Mouse (Mus musculus) liver, adult (tissue): ENCODE measurements around the gene Tha1.

Experiments used
- GATA4 ChIP-seq: IDR thresholded peaks from 2 replicates; pipeline ENCODE4 v1.6.1; 2014; ENCODE audit warnings: mild to moderate bottlenecking, low read length; ENCODE audit not compliant: insufficient replicate concordance

Gene Tha1

DNA sequence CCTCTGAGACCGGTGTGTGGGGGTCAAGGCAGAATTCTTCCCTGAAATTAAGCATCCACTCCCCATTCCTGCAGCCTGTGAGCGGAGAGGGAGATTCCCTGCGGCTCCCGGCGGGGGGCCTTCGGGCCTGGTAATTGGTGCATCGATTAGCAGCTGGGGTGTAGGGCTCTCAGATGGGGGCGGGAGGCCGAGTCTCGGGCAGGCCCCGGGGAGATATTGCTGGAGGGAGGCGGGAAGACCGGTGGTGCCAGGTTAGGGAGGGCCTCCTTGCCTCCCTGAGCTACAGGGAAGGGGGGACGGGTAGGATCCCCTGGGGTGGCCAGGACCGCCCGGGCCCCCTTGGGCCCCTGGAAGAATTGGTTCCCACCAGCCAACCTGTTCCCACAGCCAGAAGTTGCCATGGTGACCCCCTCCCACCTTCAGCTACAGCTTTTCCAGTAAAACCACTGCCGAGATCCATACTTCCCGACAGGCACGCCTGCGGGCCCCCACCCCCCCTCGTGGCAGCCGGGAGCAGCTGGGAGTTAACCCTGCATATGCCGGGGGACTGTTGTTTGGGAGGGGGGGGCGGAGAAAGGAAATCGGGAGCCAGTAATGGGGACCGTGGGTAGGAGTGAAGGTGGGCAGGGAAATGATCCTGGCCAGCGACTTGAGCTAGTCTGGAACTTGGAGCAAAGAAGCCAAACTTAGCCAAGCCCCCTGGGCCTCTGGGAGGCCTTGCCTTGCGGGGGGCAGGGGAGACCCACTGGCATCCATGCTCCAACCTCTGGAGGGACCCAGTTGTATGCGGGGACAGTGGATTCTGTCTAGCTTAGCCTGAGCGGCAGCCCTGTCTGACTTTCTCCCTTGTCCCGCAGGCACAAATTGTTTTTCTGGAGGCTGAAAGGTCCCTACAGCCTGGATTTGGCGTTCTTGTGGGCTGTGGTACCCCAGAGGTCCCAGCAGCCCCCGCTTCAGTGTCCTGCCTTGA, 15.9 kb upstream of the Tha1 start:
- TF ChIP-seq GATA4 = no peak

DNA sequence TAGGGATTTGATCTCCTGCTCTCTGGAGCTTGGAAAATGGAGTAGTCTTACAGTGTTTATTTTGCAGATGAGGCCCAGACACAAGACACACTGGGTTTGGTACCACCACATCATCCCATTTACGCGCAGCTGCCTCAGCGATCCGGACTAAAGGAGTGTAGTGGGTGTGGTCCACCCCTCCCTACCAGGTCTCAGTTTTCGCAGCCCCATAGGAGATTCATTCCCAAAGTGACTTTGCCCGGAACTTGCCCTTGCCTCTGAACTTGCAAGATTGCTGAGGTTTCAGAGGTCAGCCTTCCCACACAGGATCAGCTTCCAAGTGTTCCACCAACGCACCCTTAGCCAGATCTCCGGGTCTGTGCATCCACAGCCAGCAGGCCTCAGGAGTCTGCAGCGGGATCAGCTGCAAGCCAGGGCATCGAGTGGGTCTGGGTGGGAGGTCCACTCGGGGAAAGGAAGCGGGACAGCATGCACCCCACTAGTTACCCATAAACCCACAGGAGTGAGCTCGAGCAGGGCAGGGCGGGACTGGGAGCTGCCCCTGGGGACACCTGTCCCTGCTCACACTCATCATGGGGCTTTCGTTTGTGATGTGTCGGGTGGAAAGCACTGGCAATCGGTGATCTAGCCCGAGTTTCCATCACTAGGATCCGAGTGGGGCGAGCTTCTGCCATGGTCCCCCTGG, 15.0 kb upstream of the Tha1 start:
- no peak for TF ChIP-seq GATA4

DNA sequence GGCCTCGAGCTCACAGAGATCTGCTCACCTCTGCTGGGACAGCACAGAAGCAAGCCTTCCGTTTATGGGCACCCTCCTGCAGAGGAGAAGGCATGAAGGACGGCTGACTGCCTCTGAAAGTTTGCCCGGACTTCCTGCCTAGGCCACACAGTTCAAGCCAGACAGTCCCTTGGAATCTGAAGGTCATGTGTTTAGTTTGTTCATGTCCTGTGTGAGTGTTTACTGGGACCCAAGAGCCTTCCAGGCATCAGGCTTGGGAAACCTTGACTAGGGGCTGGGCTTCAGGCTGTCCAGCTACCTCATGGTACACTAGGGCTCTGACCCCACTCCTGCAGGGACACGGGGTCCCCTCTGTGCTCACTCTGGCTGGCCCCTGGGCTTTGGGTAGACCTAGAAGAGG, 12.7 kb upstream of the Tha1 start:
- TF ChIP-seq GATA4 = no peak

- no peak for TF ChIP-seq GATA4
Measured at GRCm38 (mm10) chr11:117882208-117882607, 8.9 kb upstream of the Tha1 start.

DNA sequence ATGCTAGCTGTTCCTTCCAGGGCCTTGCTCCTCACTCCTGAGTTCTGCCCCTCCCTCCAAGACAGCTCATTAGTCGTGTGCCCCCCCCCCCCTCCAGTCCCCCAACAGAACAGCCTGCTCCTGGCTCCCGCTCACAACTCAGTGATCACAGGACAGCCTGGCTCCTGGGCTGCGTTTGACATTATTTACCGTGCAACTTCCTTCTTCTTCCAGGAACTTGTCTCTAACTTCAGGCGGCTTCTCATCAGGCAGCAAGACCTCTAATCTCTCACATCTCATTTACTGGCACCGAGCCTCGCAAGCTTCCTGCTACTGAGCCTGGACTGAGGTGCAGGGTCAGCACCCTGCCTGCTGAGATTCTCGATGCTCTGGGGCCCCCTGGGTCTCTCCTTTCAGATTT, 8.5 kb upstream of the Tha1 start:
- no peak for TF ChIP-seq GATA4

GRCm38 (mm10) chr11:117880977-117881358, 7.7 kb upstream of the Tha1 start:
- no peak for TF ChIP-seq GATA4

- no peak for TF ChIP-seq GATA4
Measured at GRCm38 (mm10) chr11:117880336-117880976, 7.2 kb upstream of the Tha1 start.

- TF ChIP-seq GATA4 = no peak
Measured at GRCm38 (mm10) chr11:117879676-117880075, 6.4 kb upstream of the Tha1 start.

- TF ChIP-seq GATA4 = no peak
Measured at GRCm38 (mm10) chr11:117878892-117879291, 5.6 kb upstream of the Tha1 start.

GRCm38 (mm10) chr11:117877917-117878745, 4.8 kb upstream of the Tha1 start:
- peak; percentile 86; the same call in 1 of the 2 replicates for TF ChIP-seq GATA4

- no peak for TF ChIP-seq GATA4
Measured at GRCm38 (mm10) chr11:117875681-117876080, 2.4 kb upstream of the Tha1 start.

GRCm38 (mm10) chr11:117874419-117874818, 1.1 kb upstream of the Tha1 start:
- no peak for TF ChIP-seq GATA4

DNA sequence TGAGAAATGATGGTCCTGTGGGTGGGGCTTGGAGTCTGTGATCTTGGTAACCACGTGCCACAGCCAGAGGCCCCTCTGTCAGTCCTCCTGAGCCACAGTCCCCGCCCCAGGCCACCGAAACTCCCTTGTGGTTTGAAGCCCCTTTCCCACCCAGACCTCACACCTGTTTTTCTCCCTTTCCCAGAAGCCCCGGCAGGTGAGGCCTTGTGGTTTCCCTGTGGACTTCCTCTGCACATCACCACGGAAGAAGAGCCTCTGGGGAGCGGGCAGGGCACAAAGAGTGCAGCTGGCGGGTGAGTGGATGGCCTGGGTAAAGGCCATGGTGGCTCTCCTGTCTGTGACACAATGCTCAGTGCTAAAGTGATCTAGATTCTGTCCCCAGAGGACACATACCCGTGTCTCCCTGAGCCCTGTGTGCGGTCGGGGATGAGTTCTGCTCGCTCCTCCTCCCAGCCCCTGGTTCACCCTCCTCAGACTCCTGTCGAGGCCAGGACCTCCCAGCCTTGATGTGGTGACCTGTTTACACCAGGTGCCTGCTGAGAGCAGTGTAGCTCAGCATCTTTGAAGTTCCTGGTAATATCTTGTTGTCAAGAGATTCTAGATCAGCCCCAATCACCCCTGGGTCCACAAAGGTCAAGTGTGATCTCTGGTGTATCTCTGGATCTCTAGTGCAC, 1.2 kb downstream of the Tha1 start:
- TF ChIP-seq GATA4 = no peak

DNA sequence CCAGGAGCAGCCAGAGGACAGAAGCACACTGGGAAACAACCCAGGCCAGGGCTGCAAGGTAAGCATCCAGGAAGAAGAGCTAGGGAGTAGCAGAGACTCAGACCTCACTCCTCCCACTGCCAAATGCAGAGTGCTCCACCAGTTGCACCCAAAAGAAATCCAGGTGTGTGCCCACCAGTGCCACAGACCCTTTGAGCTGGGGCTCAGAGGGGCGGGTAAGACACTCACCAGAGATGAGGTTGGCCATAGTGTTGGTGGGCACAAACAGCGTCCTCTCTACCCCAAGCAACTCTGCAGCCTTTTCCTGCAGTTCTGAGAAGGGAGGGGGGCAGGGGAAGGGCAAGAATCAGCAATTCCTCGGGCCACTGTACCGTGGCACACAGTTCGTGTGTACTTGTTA, 1.9 kb downstream of the Tha1 start:
- TF ChIP-seq GATA4 = no peak
